Mouse (Mus musculus) forebrain, embryonic 14.5 days (tissue): Measurements from ENCODE around the gene Vac14. TPM values are rescaled to one million over a fixed set of nuclear protein-coding genes. Genes with fewer than 3 reads are reported as not detected.

ENCODE experiments used
- ATAC-seq: fragments of 200-750 bp; cut with Nextera tagmentation; 2 replicates; pipeline ENCODE4 v1.8.0; 2017; ENCODE audit warnings: mild to moderate bottlenecking, moderate library complexity
- DNase-seq: peaks from one replicate; pipeline ENCODE4 v3.0.0-alpha.2; 2015; ENCODE audit warnings: low spot score
- H3K27ac ChIP-seq: fragments of 300-500 bp; sonication (generic); 2 replicates; pipeline ENCODE4 v1.5.1; 2014; ENCODE audit warnings: low read depth, mild to moderate bottlenecking, control low read depth, low read length, moderate library complexity
- H3K27me3 ChIP-seq: fragments of 300-500 bp; sonication (generic); replicated peaks from 2 replicates; pipeline ENCODE4 v1.6.1; 2014; ENCODE audit warnings: low read length, control low read depth, mixed read lengths; ENCODE audit not compliant: control insufficient read depth, insufficient read depth
- H3K36me3 ChIP-seq: fragments of 300-500 bp; sonication (generic); 2 replicates; pipeline ENCODE4 v1.6.1; 2014; ENCODE audit warnings: low read length, control low read depth; ENCODE audit not compliant: control insufficient read depth, insufficient read depth
- H3K4me1 ChIP-seq: fragments of 300-500 bp; sonication (generic); 2 replicates; pipeline ENCODE4 v1.6.1; 2014; ENCODE audit warnings: antibody characterized with exemption, low read length, control low read depth; ENCODE audit not compliant: control insufficient read depth, insufficient read depth
- H3K4me2 ChIP-seq: fragments of 300-500 bp; sonication (generic); 2 replicates; pipeline ENCODE4 v1.6.1; 2014; ENCODE audit warnings: mild to moderate bottlenecking, control low read depth, low read length
- H3K4me3 ChIP-seq: fragments of 300-500 bp; sonication (generic); 2 replicates; pipeline ENCODE4 v1.5.1; 2014; ENCODE audit warnings: low read depth, low read length, control low read depth
- H3K9ac ChIP-seq: fragments of 300-500 bp; sonication (generic); 2 replicates; pipeline ENCODE4 v1.6.1; 2014; ENCODE audit warnings: mild to moderate bottlenecking, low read length, control low read depth, moderate library complexity
- H3K9me3 ChIP-seq: fragments of 300-500 bp; sonication (generic); replicated peaks from 2 replicates; pipeline ENCODE4 v1.6.1; 2016; ENCODE audit warnings: low read length, control low read depth, mixed read lengths; ENCODE audit not compliant: control insufficient read depth
- WGBS: fragments of 180-500 bp; shearing (Covaris S2); extraction: QIAGEN DNeasy Blood & Tissue Kit; methylation state at CpG from one replicate; pipeline ENCODE4 v1.1.7; 2014; 5-methylcytosine and 5-hydroxymethylcytosine counted together
- polyA plus RNA-seq: library from polyadenylated mRNA; unstranded; fragments of >200 nt; fragmentation: Nextera tagmentation; extraction: Ambion mirVana; gene quantifications from 2 replicates; pipeline ENCODE4 v1.2.1, GENCODE M21; 2014

Vac14 gene
- polyA plus RNA-seq, 1 experiment from 2014 or later, result 25.8 TPM

- Histone ChIP-seq H3K36me3 (no peaks in the 10 kb centered on the region), H3K9ac (no peak overlapping the region), H3K27me3 (no peaks in the 10 kb centered on the region), H3K9me3 (no peaks in the 10 kb centered on the region), H3K27ac (no peak overlapping the region), H3K4me1 (no peaks in the 10 kb centered on the region), H3K4me2 (no peak overlapping the region), H3K4me3 (no peak overlapping the region)
- WGBS, result 63% methylated on average over 10 of the region's 10 CpGs
- peak; percentile 91 for DNase-seq
- peak; percentile 77 for ATAC-seq
Observed at GRCm38 (mm10) chr8:110749500-110750170, 131.2 kb downstream of the Vac14 start.

- 46% methylated on average over 13 of the region's 13 CpGs for WGBS
Observed at GRCm38 (mm10) chr8:110750269-110750668, 131.9 kb downstream of the Vac14 start.

GRCm38 (mm10) chr8:110751490-110751889 is 133.1 kb downstream of the Vac14 start:
- DNase-seq (no peak), ATAC-seq (no peak)
- 83% methylated on average over 5 of the region's 5 CpGs for WGBS
- no peaks in the 10 kb centered on the region for H3K4me1 ChIP-seq
- H3K9ac ChIP-seq, result no peak overlapping the region
- H3K36me3 ChIP-seq, result no peaks in the 10 kb centered on the region
- H3K9me3 ChIP-seq, result no peaks in the 10 kb centered on the region
- H3K27ac ChIP-seq, result no peak overlapping the region
- no peak overlapping the region for H3K4me3 ChIP-seq
- no peak overlapping the region for H3K4me2 ChIP-seq
- H3K27me3 ChIP-seq, result no peaks in the 10 kb centered on the region

More at GRCm38 (mm10) chr8:110750269-110750668, 131.9 kb downstream of the Vac14 start:
- H3K4me1 ChIP-seq, result no peaks in the 10 kb centered on the region
- H3K4me2 ChIP-seq, result no peak overlapping the region
- DNase-seq, result no peak
- H3K9me3 ChIP-seq, result no peaks in the 10 kb centered on the region
- no peak for ATAC-seq
- no peak overlapping the region for H3K4me3 ChIP-seq
- no peaks in the 10 kb centered on the region for H3K36me3 ChIP-seq
- no peaks in the 10 kb centered on the region for H3K27me3 ChIP-seq
- no peak overlapping the region for H3K9ac ChIP-seq
- H3K27ac ChIP-seq, result no peak overlapping the region

GRCm38 (mm10) chr8:110754713-110755112 is 136.3 kb downstream of the Vac14 start:
- no peak for ATAC-seq
- DNase-seq, result no peak
- no peak overlapping the region for H3K4me2 ChIP-seq
- no peaks in the 10 kb centered on the region for H3K27me3 ChIP-seq
- 63% methylated on average over 4 of the region's 4 CpGs for WGBS
- H3K4me3 ChIP-seq, result no peak overlapping the region
- no peaks in the 10 kb centered on the region for H3K4me1 ChIP-seq
- H3K36me3 ChIP-seq, result no peaks in the 10 kb centered on the region
- H3K9ac ChIP-seq, result no peak overlapping the region
- no peak overlapping the region for H3K27ac ChIP-seq
- no peaks in the 10 kb centered on the region for H3K9me3 ChIP-seq

GRCm38 (mm10) chr8:110755511-110756170 is 137.3 kb downstream of the Vac14 start:
- H3K36me3 ChIP-seq, result no peaks in the 10 kb centered on the region
- ATAC-seq (no peak), DNase-seq (no peak)
- H3K4me3 ChIP-seq, result no peak overlapping the region
- H3K4me1 ChIP-seq, result no peaks in the 10 kb centered on the region
- H3K4me2 ChIP-seq, result no peak overlapping the region
- no peaks in the 10 kb centered on the region for H3K27me3 ChIP-seq
- no peak overlapping the region for H3K9ac ChIP-seq
- no peak overlapping the region for H3K27ac ChIP-seq
- no peaks in the 10 kb centered on the region for H3K9me3 ChIP-seq
- WGBS, result 65% methylated on average over 15 of the region's 15 CpGs

- Histone ChIP-seq H3K27ac (no peak overlapping the region), H3K4me2 (no peak overlapping the region), H3K9me3 (no peaks in the 10 kb centered on the region), H3K36me3 (no peaks in the 10 kb centered on the region), H3K4me3 (no peak overlapping the region), H3K9ac (no peak overlapping the region), H3K27me3 (no peaks in the 10 kb centered on the region), H3K4me1 (no peaks in the 10 kb centered on the region)
- WGBS, result 86% methylated on average over 5 of the region's 5 CpGs
- DNase-seq, result no peak
- no peak for ATAC-seq
Observed at GRCm38 (mm10) chr8:110756196-110756595, 137.8 kb downstream of the Vac14 start.

- Histone ChIP-seq H3K9me3 (no peaks in the 10 kb centered on the region), H3K4me3 (no peak overlapping the region), H3K4me1 (no peaks in the 10 kb centered on the region), H3K4me2 (no peak overlapping the region), H3K27ac (no peak overlapping the region), H3K9ac (no peak overlapping the region), H3K27me3 (no peaks in the 10 kb centered on the region), H3K36me3 (no peaks in the 10 kb centered on the region)
- WGBS, result 76% methylated on average over 7 of the region's 7 CpGs
- ATAC-seq (no peak), DNase-seq (no peak)
Observed at GRCm38 (mm10) chr8:110760280-110760940, 142.0 kb downstream of the Vac14 start.

- H3K9me3 ChIP-seq, result no peaks in the 10 kb centered on the region
- H3K27me3 ChIP-seq, result no peaks in the 10 kb centered on the region
- ATAC-seq (no peak), DNase-seq (no peak)
- no peaks in the 10 kb centered on the region for H3K4me1 ChIP-seq
- H3K9ac ChIP-seq, result no peak overlapping the region
- no peak overlapping the region for H3K4me2 ChIP-seq
- no peak overlapping the region for H3K27ac ChIP-seq
- 54% methylated on average over 5 of the region's 5 CpGs for WGBS
- H3K36me3 ChIP-seq, result no peaks in the 10 kb centered on the region
- no peak overlapping the region for H3K4me3 ChIP-seq
Observed at GRCm38 (mm10) chr8:110761185-110761584, 142.8 kb downstream of the Vac14 start.

- H3K9me3 ChIP-seq, result no peaks in the 10 kb centered on the region
- 64% methylated on average over 6 of the region's 6 CpGs for WGBS
Observed at GRCm38 (mm10) chr8:110761988-110762387, 143.6 kb downstream of the Vac14 start.

More at GRCm38 (mm10) chr8:110761988-110762387, 143.6 kb downstream of the Vac14 start:
- Histone ChIP-seq H3K36me3 (no peaks in the 10 kb centered on the region), H3K27me3 (no peaks in the 10 kb centered on the region), H3K4me2 (no peak overlapping the region), H3K9ac (no peak overlapping the region), H3K4me1 (no peaks in the 10 kb centered on the region), H3K4me3 (no peak overlapping the region), H3K27ac (no peak overlapping the region)
- no peak for ATAC-seq
- DNase-seq, result no peak
